Mouse (Mus musculus) layer of hippocampus, postnatal 14 days (tissue): Measurements from ENCODE around the gene Cd101. TPM values are rescaled to one million over a fixed set of nuclear protein-coding genes. Genes with fewer than 3 reads are reported as not detected.
A peak's percentile ranks its signal among the peaks of the same experiment; 100 is the strongest.

Experiments
- DNase-seq, 2 experiments: peaks; one replicate each; pipeline ENCODE4 v3.0.0; 2021 to 2022; ENCODE audit warnings: low spot score in 2 of 2, mixed read lengths in 1 of 2
- total RNA-seq, 2 experiments: library from RNA; stranded (reverse); gene quantifications; 2 replicates each; pipeline ENCODE4 v1.2.3; 2021

Cd101 gene
- total RNA-seq, 2 experiments from 2014 or later, result 0.32 to 0.52 TPM

DNA sequence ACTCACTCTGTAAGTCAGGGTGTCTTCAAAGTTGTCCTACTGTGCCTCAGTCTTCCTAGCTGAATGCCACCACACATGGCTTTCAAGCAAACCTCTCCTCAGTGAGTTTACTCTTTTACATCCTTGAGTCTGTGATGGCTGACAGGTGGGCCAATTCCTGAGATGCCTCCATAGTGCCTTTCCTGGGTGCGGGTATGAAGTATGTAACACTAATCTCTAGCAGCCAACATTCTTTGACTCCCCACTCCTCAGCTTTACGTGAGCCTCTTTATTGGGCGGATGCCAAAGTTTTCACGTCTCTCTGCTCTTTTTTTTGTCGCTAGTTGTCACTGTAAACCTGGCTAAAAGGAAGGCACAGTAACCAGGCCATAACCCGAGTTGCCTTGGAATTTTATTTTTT, 24.0 kb downstream of the Cd101 start:
- no peak for DNase-seq

DNA sequence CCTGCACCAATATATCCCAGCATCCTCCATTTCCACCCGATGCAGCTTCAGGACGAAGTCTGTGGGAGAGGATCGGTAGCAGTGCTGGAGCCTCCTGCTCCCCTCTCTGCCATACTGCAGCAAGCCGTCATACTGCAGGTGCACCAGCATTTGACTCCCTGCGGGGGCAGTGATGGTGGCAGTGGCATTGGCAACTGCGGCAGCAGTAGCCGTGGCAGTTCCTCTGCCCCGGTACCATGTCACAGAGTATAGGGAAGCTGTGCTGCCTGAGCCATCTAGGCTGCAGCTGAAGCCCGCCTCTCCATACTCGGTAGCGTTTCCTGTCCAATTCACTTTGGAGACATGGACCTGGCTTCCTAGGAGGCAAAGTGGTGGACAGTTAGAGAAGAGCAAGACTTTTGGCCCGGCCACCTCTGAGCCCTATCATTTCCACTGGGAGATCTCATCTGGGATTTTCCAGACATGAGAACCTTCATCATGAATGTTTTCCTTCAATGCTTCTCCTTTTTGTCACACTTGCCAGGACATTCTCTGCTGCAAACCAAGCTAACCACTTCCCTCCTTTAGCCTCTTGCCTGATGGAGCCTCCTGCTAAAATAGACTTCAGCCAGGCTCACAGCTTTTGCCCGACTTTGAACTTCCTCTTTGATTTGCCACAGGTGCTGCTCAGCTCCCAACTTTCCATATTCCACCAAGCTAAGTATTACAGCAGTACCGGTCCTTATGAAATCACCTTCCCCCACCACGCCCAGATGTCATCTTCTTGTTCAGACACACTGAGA, 25.6 kb downstream of the Cd101 start:
- DNase-seq, result no peak

- DNase-seq, result no peak
Observed at GRCm38 (mm10) chr3:100999732-101000131, 29.6 kb downstream of the Cd101 start.

- peak; percentile 48 to 75 for DNase-seq
Observed at GRCm38 (mm10) chr3:100998904-100999340, 30.4 kb downstream of the Cd101 start.

DNA sequence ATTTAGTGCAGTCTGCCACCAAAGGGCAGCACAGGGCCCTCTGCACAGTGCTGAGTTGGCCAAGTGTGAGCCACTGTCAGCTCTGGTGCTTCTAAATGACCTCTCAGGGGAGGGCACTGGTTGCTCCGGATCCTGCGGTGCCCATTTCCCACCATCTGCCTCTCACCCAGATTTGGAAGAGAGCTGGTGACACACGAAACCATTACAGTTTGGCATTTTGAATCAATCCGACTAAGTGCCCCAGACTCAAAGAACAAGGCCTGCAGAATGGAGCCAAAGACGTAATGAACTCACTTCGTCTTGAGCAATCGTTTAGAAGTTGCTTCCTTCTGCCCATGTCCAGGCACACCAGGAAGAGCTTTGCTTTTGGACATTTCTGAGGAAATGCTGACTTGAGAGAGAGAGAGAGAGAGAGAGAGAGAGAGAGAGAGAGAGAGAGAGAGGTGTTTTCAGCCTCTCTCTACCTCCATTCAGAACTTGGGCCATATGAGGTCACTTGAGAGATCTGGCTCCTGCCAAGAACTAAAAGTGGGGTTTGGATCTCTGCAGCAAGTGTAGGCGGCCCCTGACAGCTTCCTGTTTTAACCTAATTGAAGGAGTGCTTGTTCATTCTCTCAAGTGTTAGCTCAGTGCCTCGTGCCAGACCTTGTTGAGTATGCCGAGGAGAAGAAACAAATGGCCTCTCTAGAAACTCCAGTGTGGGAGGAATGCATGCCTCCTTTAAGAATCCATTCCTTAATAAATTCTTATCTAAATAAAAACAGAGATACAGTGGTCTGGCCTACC, 31.4 kb downstream of the Cd101 start:
- DNase-seq, result peak in 1 of 2 experiments; percentile 45

DNA sequence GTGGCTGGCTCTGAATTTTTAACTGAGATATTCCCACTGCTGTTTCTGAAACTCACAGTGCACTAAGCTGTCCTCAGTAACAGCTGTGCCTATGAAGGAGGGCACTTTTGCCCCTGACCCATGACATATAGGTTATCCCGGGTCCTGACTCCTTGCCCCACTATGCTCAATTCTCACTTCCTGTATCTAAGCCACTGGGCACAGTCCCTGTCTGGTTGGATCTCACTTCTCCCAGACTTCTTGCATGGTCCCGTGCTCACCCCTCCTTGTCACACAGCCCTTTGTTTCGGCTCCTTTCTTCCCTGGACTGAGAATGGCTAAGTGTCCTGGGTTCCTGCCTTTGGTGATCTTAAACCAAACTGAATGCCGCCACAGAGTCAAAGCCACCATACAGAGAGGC, 35.1 kb downstream of the Cd101 start:
- DNase-seq, result no peak

DNA sequence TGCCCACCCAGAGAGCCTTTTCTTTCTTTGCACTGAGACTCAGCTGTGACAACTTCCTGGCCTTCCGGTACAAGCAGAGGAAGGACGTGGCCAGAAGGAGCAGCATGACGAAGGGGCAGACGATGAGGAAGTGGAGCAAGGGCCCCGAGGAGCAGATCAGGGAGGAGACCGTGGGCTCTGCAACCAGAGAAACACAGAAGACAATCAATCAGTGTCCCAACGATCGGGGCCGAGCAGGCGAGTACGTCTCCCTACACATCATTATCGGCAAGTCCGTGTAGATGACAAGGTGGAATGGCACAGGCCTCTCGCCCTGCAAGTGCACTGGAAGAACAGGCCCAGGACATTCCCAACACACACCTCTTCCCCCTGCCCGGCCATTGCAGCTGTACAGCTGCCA, 35.6 kb downstream of the Cd101 start:
- no peak for DNase-seq

DNA sequence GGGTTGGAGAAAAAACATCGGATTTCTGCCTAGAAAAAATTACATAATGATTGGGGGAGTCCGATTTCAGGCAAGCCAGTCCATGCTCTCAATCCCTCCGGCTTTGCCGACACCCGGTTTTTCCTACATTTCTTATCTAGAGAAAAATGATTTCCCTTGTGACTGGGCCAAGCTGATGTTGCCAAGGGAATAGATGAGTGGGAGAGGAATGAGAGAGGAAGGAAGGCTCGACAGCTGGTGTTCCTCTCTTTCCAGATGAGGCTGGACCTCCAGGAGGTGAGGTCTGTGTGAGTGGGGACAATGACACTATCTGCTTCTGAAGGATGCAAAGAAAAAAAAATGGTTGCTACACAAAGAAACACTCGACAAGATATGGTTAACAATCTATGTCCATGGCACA, 36.2 kb downstream of the Cd101 start:
- DNase-seq, result no peak

- DNase-seq, result no peak
Observed at GRCm38 (mm10) chr3:100990231-100990630, 39.1 kb downstream of the Cd101 start.

GRCm38 (mm10) chr3:100989417-100989816, 39.9 kb downstream of the Cd101 start:
- no peak for DNase-seq

DNA sequence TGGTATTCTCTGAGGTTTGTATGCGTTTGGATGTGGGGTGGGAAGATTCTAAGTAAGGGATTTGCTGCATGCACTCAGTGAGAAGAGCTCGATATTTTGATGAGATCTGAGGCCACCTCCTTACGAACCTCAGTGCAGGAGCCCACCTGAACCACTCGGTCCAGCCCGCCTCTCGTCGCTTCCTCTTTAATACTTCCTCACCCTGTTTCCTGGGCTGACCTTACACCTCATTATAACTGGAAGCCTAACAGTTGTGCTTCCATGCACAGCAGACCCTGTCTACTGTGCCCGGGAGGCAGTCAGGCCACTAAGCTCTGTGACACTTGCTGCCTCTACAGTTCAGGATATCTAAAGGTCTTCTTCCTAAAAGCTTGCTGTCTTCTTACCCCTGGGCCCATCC, 50.1 kb downstream of the Cd101 start:
- DNase-seq, result no peak

DNA sequence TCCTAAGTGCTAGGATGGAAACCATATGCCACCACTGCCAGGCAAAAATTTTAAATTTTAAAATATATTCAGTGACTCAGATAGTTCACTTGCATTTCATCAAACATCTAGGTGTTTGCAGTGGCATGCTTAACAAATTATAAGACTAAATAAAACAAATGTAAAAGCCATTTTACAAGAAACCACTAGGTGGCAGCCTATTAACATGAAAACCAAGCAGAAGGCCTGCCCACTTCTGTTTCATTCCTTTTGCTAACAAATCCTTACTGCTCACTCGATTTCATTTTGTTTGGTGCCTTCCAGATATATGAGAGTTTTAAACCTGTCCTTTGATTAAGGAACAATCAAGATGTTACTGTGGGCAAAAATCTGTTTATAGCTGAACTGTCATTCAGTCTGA, 55.5 kb downstream of the Cd101 start:
- DNase-seq, result peak in 1 of 2 experiments; percentile 78

GRCm38 (mm10) chr3:100969176-100969917, 60.0 kb downstream of the Cd101 start, which contains the start of gene Ttf2:
Gene Ttf2 (minus strand): TSS chr3:100969663.
- DNase-seq, result peak; percentile 88 to 91

GRCm38 (mm10) chr3:100963849-100964542, 65.4 kb downstream of the Cd101 start:
- peak; percentile 56 to 69 for DNase-seq

- DNase-seq, result no peak
Observed at GRCm38 (mm10) chr3:100961501-100961900, 67.9 kb downstream of the Cd101 start.

DNA sequence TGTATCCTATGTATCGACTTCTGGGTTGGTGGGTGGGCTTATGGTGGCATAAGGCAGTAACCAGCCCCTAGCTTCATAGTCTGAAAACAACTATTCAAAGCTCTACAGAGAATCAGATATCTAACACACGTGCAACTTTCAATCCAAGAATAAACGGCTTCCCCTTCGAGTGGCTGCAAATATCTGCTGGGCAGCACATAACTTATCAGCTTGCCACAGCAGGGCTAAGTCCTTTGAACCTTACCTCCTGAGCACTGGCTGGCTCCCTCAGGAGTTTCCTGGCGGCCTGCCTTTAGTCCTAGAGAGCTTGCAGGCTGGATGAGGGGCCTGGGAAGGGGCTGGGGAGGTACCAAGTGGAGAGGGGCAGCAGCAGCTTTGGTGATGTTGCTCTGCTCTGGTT, 68.3 kb downstream of the Cd101 start:
- no peak for DNase-seq

DNA sequence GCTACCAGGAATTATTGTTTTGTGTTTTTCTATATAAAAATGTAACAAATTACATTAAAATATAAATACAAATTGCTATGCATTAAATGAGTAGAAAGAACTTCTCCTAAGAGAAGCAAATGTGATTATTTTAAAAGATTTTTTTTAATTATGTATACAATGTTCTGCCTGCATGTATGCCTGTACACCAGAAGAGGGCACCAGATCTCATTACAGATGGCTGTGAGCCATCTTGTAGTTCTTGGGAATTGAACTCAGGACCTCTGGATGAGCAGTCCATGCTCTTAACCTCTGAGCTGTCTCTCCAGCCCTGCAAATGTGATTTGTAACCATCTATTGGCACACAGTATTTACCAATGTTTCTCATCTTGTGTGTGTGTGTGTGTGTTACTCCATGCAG, 74.7 kb downstream of the Cd101 start:
- no peak for DNase-seq

DNA sequence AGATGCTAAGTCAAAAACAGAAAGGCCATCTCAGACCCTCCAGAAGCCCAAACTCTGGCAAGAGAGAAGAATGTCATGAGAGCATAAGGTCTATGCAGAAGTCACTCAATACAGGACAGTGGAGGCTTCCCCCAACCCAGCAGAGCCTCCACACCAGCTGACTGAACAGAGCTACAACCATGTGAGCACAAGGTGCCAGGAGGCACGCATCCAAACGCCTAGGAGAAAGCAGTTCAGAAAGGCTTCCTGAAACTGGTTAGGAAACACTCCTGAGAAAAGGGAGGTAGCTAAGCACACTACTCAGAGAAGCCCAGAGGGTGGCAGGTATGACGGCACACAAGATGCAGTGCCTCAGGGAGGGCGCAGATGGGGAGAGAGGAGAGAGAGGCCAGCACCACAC, 77.8 kb downstream of the Cd101 start:
- DNase-seq, result peak; percentile 11 to 18

DNA sequence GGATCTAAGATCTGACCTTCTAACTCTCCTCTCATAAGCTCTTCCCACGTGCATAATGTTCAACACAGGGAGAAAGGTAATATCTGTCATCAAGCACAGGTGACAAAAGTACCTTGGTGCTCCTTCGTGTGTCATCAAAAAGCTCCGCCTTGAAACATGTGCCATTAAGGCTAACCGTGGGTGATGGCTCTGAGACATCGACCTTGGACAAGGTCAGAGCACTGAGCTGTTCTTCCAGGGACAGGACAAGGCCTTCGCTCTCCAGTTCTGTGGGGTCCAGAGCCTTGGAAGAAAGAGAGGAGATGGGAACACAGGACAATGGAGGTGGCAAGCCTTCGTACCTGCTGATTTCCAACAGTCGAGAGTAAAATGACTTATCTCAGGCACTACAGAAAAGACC, 82.1 kb downstream of the Cd101 start:
- no peak for DNase-seq
